Mouse (Mus musculus): ENCODE measurements around the gene Dnaaf5.

The Dnaaf5 gene

GRCm38 (mm10) chr5:139184897-139185296, 34.9 kb downstream of the Dnaaf5 start:
- in situ Hi-C loops (cut with MboI; ENCODE audit: low sequenced_read_pairs): no loop called here

GRCm38 (mm10) chr5:139189726-139190125, 39.7 kb downstream of the Dnaaf5 start:
- in situ Hi-C loops (cut with MboI; ENCODE audit: low sequenced_read_pairs): no loop called here

- in situ Hi-C loops (cut with MboI; ENCODE audit: low sequenced_read_pairs): no loop called here
Measured at GRCm38 (mm10) chr5:139190958-139191357, 40.9 kb downstream of the Dnaaf5 start.

- in situ Hi-C loops (cut with MboI; ENCODE audit: low sequenced_read_pairs): no loop called here
Measured at GRCm38 (mm10) chr5:139198779-139199178, 48.8 kb downstream of the Dnaaf5 start.

- in situ Hi-C loops (cut with MboI; ENCODE audit: low sequenced_read_pairs): no loop called here
Measured at GRCm38 (mm10) chr5:139199636-139199994, 49.6 kb downstream of the Dnaaf5 start.

GRCm38 (mm10) chr5:139199995-139200769, 50.2 kb downstream of the Dnaaf5 start, which contains the start of gene Sun1:
Gene Sun1 (plus strand): TSS chr5:139200637.
- in situ Hi-C loops (cut with MboI; ENCODE audit: low sequenced_read_pairs): no loop called here

GRCm38 (mm10) chr5:139200770-139201569, 50.9 kb downstream of the Dnaaf5 start:
- in situ Hi-C loops (cut with MboI; ENCODE audit: low sequenced_read_pairs): no loop called here

GRCm38 (mm10) chr5:139202127-139202526, 52.1 kb downstream of the Dnaaf5 start:
- in situ Hi-C loops (cut with MboI; ENCODE audit: low sequenced_read_pairs): no loop called here

GRCm38 (mm10) chr5:139203312-139203711, 53.3 kb downstream of the Dnaaf5 start:
- in situ Hi-C loops (cut with MboI; ENCODE audit: low sequenced_read_pairs): no loop called here

GRCm38 (mm10) chr5:139206081-139206480, 56.1 kb downstream of the Dnaaf5 start:
- in situ Hi-C loops (cut with MboI; ENCODE audit: low sequenced_read_pairs): no loop called here

GRCm38 (mm10) chr5:139206525-139206924, 56.5 kb downstream of the Dnaaf5 start:
- in situ Hi-C loops (cut with MboI; ENCODE audit: low sequenced_read_pairs): no loop called here

GRCm38 (mm10) chr5:139208183-139208582, 58.2 kb downstream of the Dnaaf5 start:
- in situ Hi-C loops (cut with MboI; ENCODE audit: low sequenced_read_pairs): no loop called here

GRCm38 (mm10) chr5:139208871-139209684, 59.1 kb downstream of the Dnaaf5 start:
- in situ Hi-C loops (cut with MboI; ENCODE audit: low sequenced_read_pairs): no loop called here

GRCm38 (mm10) chr5:139209685-139210026, 59.6 kb downstream of the Dnaaf5 start:
- in situ Hi-C loops (cut with MboI; ENCODE audit: low sequenced_read_pairs): no loop called here

- in situ Hi-C loops (cut with MboI; ENCODE audit: low sequenced_read_pairs): no loop called here
Measured at GRCm38 (mm10) chr5:139211737-139212385, 61.8 kb downstream of the Dnaaf5 start.

- in situ Hi-C loops (cut with MboI; ENCODE audit: low sequenced_read_pairs): no loop called here
Measured at GRCm38 (mm10) chr5:139214298-139214697, 64.3 kb downstream of the Dnaaf5 start.

GRCm38 (mm10) chr5:139215184-139215583, 65.2 kb downstream of the Dnaaf5 start:
- in situ Hi-C loops (cut with MboI; ENCODE audit: low sequenced_read_pairs): no loop called here

- in situ Hi-C loops (cut with MboI; ENCODE audit: low sequenced_read_pairs): no loop called here
Measured at GRCm38 (mm10) chr5:139216121-139216520, 66.1 kb downstream of the Dnaaf5 start.

GRCm38 (mm10) chr5:139216774-139217173, 66.8 kb downstream of the Dnaaf5 start:
- in situ Hi-C loops (cut with MboI; ENCODE audit: low sequenced_read_pairs): no loop called here

GRCm38 (mm10) chr5:139220006-139220515, 70.0 kb downstream of the Dnaaf5 start:
- in situ Hi-C loops (cut with MboI; ENCODE audit: low sequenced_read_pairs): no loop called here

- in situ Hi-C loops (cut with MboI; ENCODE audit: low sequenced_read_pairs): no loop called here
Measured at GRCm38 (mm10) chr5:139220610-139221009, 70.6 kb downstream of the Dnaaf5 start.
